Mouse (Mus musculus) bone marrow, adult 2 months (tissue): Measurements from ENCODE around the gene Spz1.

Experiments
- CTCF ChIP-seq: fragments of 200-500 bp; IDR thresholded peaks from 2 replicates; pipeline ENCODE4 v1.5.1; 2011; ENCODE audit warnings: low read length, control low read depth; ENCODE audit not compliant: control insufficient read depth, insufficient read depth
- POLR2A ChIP-seq: fragments of 200-500 bp; IDR thresholded peaks from 2 replicates; pipeline ENCODE4 v1.6.1; 2011; ENCODE audit warnings: low read depth, mild to moderate bottlenecking, control low read depth, low read length, borderline replicate concordance; ENCODE audit not compliant: control insufficient read depth

GRCm38 (mm10) chr13:92578210-92578609, 2.2 kb upstream of the Spz1 start:
- TF ChIP-seq POLR2A (no peak), CTCF (no peak)
